Mouse (Mus musculus) embryonic facial prominence, embryonic 11.5 days (tissue): Measurements from ENCODE around the gene Gcgr. TPM values are rescaled to one million over a fixed set of nuclear protein-coding genes. Genes with fewer than 3 reads are reported as not detected.

ENCODE experiments used
- ATAC-seq: fragments of 200-750 bp; cut with Nextera tagmentation; replicated peaks from 2 replicates; pipeline ENCODE4 v1.8.0; 2017; ENCODE audit warnings: low read depth; ENCODE audit not compliant: insufficient number of reproducible peaks, low FRiP score, low TSS enrichment
- DNase-seq: peaks from one replicate; pipeline ENCODE4 v3.0.0-alpha.2; 2015; ENCODE audit warnings: low spot score
- H3K27ac ChIP-seq: fragments of 300-500 bp; sonication (generic); replicated peaks from 2 replicates; pipeline ENCODE4 v1.5.1; 2014; ENCODE audit warnings: mild to moderate bottlenecking, low read depth, low read length, control low read depth
- H3K27me3 ChIP-seq: fragments of 300-500 bp; sonication (generic); 2 replicates; pipeline ENCODE4 v1.6.1; 2014; ENCODE audit warnings: mild to moderate bottlenecking, low read length, moderate library complexity, mixed read lengths; ENCODE audit not compliant: control insufficient read depth, insufficient read depth
- H3K36me3 ChIP-seq: fragments of 300-500 bp; sonication (generic); replicated peaks from 2 replicates; pipeline ENCODE4 v1.6.1; 2014; ENCODE audit warnings: low read depth, mild to moderate bottlenecking, low read length, moderate library complexity, mixed read lengths; ENCODE audit not compliant: control insufficient read depth, insufficient read depth
- H3K4me1 ChIP-seq: fragments of 300-500 bp; sonication (generic); 2 replicates; pipeline ENCODE4 v1.6.1; 2014; ENCODE audit warnings: low read length, mixed read lengths; ENCODE audit not compliant: control insufficient read depth, insufficient read depth
- H3K4me2 ChIP-seq: fragments of 300-500 bp; sonication (generic); 2 replicates; pipeline ENCODE4 v1.6.1; 2014; ENCODE audit warnings: low read depth, mild to moderate bottlenecking, control low read depth, low read length, moderate library complexity
- H3K4me3 ChIP-seq: fragments of 300-500 bp; sonication (generic); 2 replicates; pipeline ENCODE4 v1.5.1; 2014; ENCODE audit warnings: low read depth, low read length, control low read depth
- H3K9ac ChIP-seq: fragments of 300-500 bp; sonication (generic); replicated peaks from 2 replicates; pipeline ENCODE4 v1.6.1; 2014; ENCODE audit warnings: mild to moderate bottlenecking, control low read depth, low read length
- H3K9me3 ChIP-seq: fragments of 300-500 bp; sonication (generic); replicated peaks from 2 replicates; pipeline ENCODE4 v1.6.1; 2016; ENCODE audit warnings: mild to moderate bottlenecking, low read length, inconsistent platforms, mixed read lengths; ENCODE audit not compliant: control insufficient read depth
- WGBS: fragments of 180-500 bp; shearing (Covaris S2); extraction: QIAGEN DNeasy Blood & Tissue Kit; methylation state at CpG from one replicate; pipeline ENCODE4 v1.1.7; 2014; 5-methylcytosine and 5-hydroxymethylcytosine counted together
- polyA plus RNA-seq: library from polyadenylated mRNA; unstranded; fragments of >200 nt; fragmentation: Nextera tagmentation; extraction: Ambion mirVana; gene quantifications from 2 replicates; pipeline ENCODE4 v1.2.1, GENCODE M21; 2014

The Gcgr gene
- polyA plus RNA-seq, 1 experiment from 2014 or later: 0.43 TPM

- Histone ChIP-seq H3K4me3 (no peak overlapping the region), H3K9me3 (no peaks in the 10 kb centered on the region), H3K9ac (no peak overlapping the region), H3K4me2 (no peak overlapping the region), H3K27me3 (peaks cover 45% of the 10 kb centered on the region), H3K36me3 (no peaks in the 10 kb centered on the region), H3K27ac (no peak overlapping the region), H3K4me1 (peaks cover 5% of the 10 kb centered on the region)
- DNase-seq (no peak), ATAC-seq (no peak)
- 32% methylated on average over 9 of the region's 9 CpGs for WGBS
Observed at GRCm38 (mm10) chr11:120531646-120532045, 1.1 kb downstream of the Gcgr start.

- Histone ChIP-seq H3K9me3 (no peaks in the 10 kb centered on the region), H3K4me1 (peaks cover 5% of the 10 kb centered on the region), H3K36me3 (no peaks in the 10 kb centered on the region), H3K4me3 (no peak overlapping the region), H3K27me3 (peaks cover 38% of the 10 kb centered on the region), H3K27ac (no peak overlapping the region), H3K4me2 (no peak overlapping the region), H3K9ac (no peak overlapping the region)
- DNase-seq: no peak
- no peak for ATAC-seq
- WGBS: 85% methylated on average over 8 of the region's 8 CpGs
Observed at GRCm38 (mm10) chr11:120534093-120534492, 3.6 kb downstream of the Gcgr start.

DNA sequence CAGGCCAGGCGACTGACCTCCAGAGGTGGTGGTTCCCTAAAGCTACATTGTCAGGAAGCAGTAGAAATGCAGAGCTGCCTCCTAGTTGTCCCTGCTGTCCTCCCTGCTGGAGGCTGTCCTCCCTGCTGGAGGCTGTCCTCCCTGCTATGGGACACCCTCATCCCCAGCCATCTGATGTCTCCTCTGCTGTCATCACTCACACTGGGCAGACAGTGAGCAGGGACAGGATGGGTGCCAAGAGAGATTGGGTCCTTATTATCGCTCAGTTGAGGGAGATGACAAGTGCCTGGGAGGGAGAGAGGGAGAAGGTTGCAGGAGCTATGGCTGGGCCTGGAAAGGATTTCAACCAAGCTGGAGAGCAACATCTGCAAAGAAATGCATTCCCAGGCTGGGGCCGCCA is 4.6 kb downstream of the Gcgr start:
- no peak overlapping the region for H3K9ac ChIP-seq
- H3K27ac ChIP-seq: no peak overlapping the region
- H3K4me1 ChIP-seq: peaks cover 8% of the 10 kb centered on the region
- no peak overlapping the region for H3K4me2 ChIP-seq
- ATAC-seq (no peak), DNase-seq (no peak)
- no peaks in the 10 kb centered on the region for H3K9me3 ChIP-seq
- no peak overlapping the region for H3K4me3 ChIP-seq
- H3K36me3 ChIP-seq: no peaks in the 10 kb centered on the region
- peaks cover 27% of the 10 kb centered on the region for H3K27me3 ChIP-seq
- WGBS: 74% methylated on average over 3 of the region's 3 CpGs

DNA sequence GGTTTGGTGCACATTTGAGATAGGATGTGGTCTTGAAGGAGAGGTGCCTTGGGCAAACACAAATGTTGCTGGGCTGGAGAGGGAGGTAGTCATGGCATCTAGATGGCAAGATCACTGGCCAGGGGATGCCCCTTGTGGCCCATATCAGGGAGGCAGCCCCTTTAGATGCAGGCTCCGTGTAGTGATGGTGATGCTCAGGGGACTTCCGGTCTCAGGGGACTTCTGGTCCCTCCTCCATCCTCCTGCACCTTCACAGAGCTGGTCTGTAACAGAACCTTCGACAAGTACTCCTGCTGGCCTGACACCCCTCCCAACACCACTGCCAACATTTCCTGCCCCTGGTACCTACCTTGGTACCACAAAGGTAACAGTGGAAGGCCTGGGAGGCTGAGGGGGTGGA is 5.3 kb downstream of the Gcgr start:
- Histone ChIP-seq H3K27me3 (peaks cover 21% of the 10 kb centered on the region), H3K9me3 (no peaks in the 10 kb centered on the region), H3K27ac (no peak overlapping the region), H3K36me3 (no peaks in the 10 kb centered on the region), H3K9ac (no peak overlapping the region; the same call in 1 of the 2 replicates), H3K4me1 (peaks cover 3% of the 10 kb centered on the region), H3K4me3 (no peak overlapping the region), H3K4me2 (no peak overlapping the region)
- WGBS: 67% methylated on average over 3 of the region's 3 CpGs
- DNase-seq: no peak
- ATAC-seq: no peak

GRCm38 (mm10) chr11:120538485-120538884 is 8.0 kb downstream of the Gcgr start:
- no peak for DNase-seq
- ATAC-seq: no peak
- 83% methylated on average over 3 of the region's 3 CpGs for WGBS
- Histone ChIP-seq H3K36me3 (no peaks in the 10 kb centered on the region; the same call in none of the 2 replicates), H3K9ac (no peak overlapping the region), H3K27ac (no peak overlapping the region), H3K4me2 (no peak overlapping the region), H3K4me1 (peaks cover 3% of the 10 kb centered on the region; the same call in 1 of the 2 replicates), H3K27me3 (no peaks in the 10 kb centered on the region), H3K9me3 (no peaks in the 10 kb centered on the region), H3K4me3 (no peak overlapping the region)

DNA sequence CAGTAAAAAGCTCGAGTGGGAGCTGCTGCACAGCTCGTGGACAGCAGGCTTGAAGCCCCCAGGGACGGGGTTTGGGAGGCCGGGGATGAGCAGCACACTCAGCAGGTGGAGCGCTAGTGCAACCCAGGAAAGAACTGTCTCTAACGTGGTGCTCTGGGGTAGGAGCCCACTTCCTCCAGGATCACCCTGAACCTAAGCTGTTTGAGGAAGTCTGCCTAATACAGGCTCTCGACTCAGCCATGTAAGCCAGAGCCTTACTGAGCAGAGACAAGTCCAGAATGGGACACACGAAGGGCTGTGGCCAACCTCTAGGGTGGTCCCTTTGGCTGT is 8.4 kb downstream of the Gcgr start:
- H3K4me3 ChIP-seq: no peak overlapping the region
- ATAC-seq: peak; percentile 51; the same call in 1 of the 2 replicates
- DNase-seq: no peak
- H3K36me3 ChIP-seq: no peaks in the 10 kb centered on the region; the same call in none of the 2 replicates
- no peaks in the 10 kb centered on the region for H3K9me3 ChIP-seq
- H3K4me1 ChIP-seq: peaks cover 3% of the 10 kb centered on the region; the same call in 1 of the 2 replicates
- WGBS: 53% methylated on average over 8 of the region's 8 CpGs
- H3K27ac ChIP-seq: 0 out of 2 replicates have a peak overlapping the region, but pooled peaks have one; percentile 35
- H3K27me3 ChIP-seq: no peaks in the 10 kb centered on the region
- H3K9ac ChIP-seq: no peak overlapping the region
- H3K4me2 ChIP-seq: no peak overlapping the region

DNA sequence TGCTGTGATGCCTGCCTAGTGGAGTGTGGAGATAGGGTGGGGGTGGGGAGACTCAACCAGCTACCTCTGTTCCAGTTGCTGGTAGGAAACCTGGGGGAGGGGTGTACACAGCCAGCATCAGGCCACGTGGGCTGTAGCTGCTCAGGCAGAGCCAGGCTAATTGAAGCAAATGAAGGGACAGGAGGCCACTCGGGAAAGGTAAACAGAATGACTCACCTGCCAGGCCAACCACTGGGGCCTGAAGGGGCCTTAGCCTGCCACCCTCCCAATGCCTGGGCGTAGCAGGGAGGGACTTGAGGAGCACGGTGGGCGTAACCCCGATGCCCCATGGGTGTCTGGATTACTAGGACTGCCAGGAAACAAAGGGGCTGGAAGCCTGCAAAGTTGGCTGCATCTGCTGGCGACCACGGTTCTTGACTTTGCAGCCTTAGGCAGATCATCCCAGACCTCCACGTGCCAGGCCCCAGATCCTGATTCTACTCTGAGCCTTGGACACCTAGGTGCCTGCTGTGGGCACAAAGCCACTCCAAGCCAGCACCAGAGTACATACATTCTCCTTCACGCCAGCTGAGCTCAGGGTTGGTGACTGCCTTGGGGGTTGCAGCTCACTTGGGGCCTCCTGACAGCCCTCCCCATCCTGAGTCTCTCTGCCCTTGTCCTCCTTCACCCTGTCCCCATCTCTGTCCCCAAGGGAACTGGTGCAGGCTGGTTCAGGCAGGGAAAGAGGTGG is 9.0 kb downstream of the Gcgr start:
- H3K4me1 ChIP-seq: peaks cover 3% of the 10 kb centered on the region; the same call in 1 of the 2 replicates
- peak overlapping the region; percentile 35 for H3K27ac ChIP-seq
- no peaks in the 10 kb centered on the region for H3K9me3 ChIP-seq
- H3K36me3 ChIP-seq: no peaks in the 10 kb centered on the region; the same call in none of the 2 replicates
- H3K4me2 ChIP-seq: peak overlapping the region; percentile 4; the same call in 1 of the 2 replicates
- H3K27me3 ChIP-seq: no peaks in the 10 kb centered on the region
- peak overlapping the region; percentile 11; the same call in 1 of the 2 replicates for H3K9ac ChIP-seq
- DNase-seq: peak; percentile 60
- H3K4me3 ChIP-seq: no peak overlapping the region
- 14% methylated on average over 10 of the region's 10 CpGs for WGBS
- no peak; the same call in none of the 2 replicates for ATAC-seq

- H3K27ac ChIP-seq: no peak overlapping the region
- ATAC-seq (no peak), DNase-seq (no peak)
- no peak overlapping the region for H3K4me3 ChIP-seq
- no peaks in the 10 kb centered on the region for H3K27me3 ChIP-seq
- 47% methylated on average over 4 of the region's 4 CpGs for WGBS
- H3K36me3 ChIP-seq: no peaks in the 10 kb centered on the region; the same call in none of the 2 replicates
- H3K4me2 ChIP-seq: no peak overlapping the region
- no peak overlapping the region for H3K9ac ChIP-seq
- no peaks in the 10 kb centered on the region for H3K9me3 ChIP-seq
- peaks cover 3% of the 10 kb centered on the region; the same call in 1 of the 2 replicates for H3K4me1 ChIP-seq
Observed at GRCm38 (mm10) chr11:120541907-120542306, 11.4 kb downstream of the Gcgr start.
